10 mouse cellular contexts compared by ENCODE assay signal in the genomic region with DNA sequence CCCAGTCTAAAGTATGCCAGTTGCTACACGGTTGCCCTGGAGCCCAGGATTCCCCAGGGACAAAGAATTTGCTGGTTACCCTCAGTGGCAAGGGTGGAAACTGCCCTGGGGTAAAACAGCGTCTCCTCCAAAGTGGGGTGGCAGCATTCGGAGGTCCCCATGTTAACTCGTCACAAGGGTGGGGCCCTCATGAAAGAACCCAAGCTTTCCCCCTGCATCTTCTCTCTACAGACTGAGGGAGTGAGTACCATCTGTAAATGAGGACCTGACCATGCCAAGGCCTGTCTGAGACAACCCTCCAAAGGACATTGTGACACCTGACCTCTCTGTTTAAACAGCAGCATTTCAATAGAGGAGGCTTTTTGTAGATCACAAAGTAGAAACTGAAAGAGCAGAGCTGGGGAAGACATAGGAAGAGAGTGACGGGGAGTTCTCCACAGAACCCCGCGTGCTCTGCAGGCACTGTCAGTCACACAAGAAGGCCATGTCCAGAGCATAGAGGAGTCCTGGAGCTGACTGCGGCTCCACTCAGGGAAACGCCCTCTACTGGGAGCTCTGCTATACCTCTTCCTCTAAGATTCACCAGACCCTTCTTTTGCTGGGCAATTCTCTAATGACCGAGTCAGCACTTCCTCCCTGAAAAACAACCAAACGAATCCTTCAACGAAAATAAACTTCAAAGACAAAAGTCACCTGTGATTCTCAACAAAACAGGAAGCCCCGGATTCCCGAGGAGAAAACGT. TPM values are rescaled to one million over a fixed set of nuclear protein-coding genes. Genes with fewer than 3 reads are reported as not detected.
DNase-seq lines count a peak whose midpoint lies in the region; ATAC-seq lines count a peak whose summit lies in the region.
"Had no signal": no experiment of that assay in that cellular context is flagged by ENCODE, and none has a peak within 500 bp of the region (broad histone marks: within the 10 kb centered on the region; RNA-seq: fewer than 3 reads in every experiment).

No protein-coding gene starts in this region.

- peak; percentile 37; the same call in 1 of the 2 replicates for ATAC-seq in heart, embryonic 16.5 days (replicated peaks; ENCODE audit: extremely low read depth, insufficient read depth, low FRiP score)
- ATAC-seq in hindbrain, embryonic 13.5 days (ENCODE audit: low FRiP score) = peak; percentile 74
- ATAC-seq in megakaryocyte progenitor cell, adult 5-6 weeks (replicated peaks; ENCODE audit: poor library complexity) = peak; percentile 93
- no peak for ATAC-seq in activated CD4-positive, CD25-positive, alpha-beta regulatory T cell, adult 4 months

- no peak overlapping the region for H3K4me3 ChIP-seq in heart, embryonic 16.5 days (ENCODE audit: low read length)
- no peak overlapping the region for H3K4me3 ChIP-seq in hindbrain, embryonic 13.5 days
- H3K4me3 ChIP-seq: limb, embryonic 12.5 days; stomach, embryonic 15.5 days had no signal

- no peaks in the 10 kb centered on the region for H3K36me3 ChIP-seq in heart, embryonic 16.5 days (ENCODE audit: control insufficient read depth, insufficient read depth)
- no peaks in the 10 kb centered on the region for H3K36me3 ChIP-seq in hindbrain, embryonic 13.5 days
- H3K36me3 ChIP-seq: limb, embryonic 12.5 days; stomach, embryonic 15.5 days had no signal

- DNase-seq in heart, postnatal 25 days (ENCODE audit: low spot score) = no peak
- peak; percentile 60 for DNase-seq in 416B (ENCODE audit: low read depth)
- peak; percentile 46 for DNase-seq in adrenal gland, postnatal 10 days
- DNase-seq in gastrocnemius, postnatal 14 days = no peak

- no peak overlapping the region for H3K9ac ChIP-seq in heart, embryonic 16.5 days (ENCODE audit: low read length)
- no peak overlapping the region for H3K9ac ChIP-seq in hindbrain, embryonic 13.5 days
- H3K9ac ChIP-seq: limb, embryonic 12.5 days; stomach, embryonic 15.5 days had no signal

- intact Hi-C loops in heart, postnatal 25 days (cut with DNase I) = no loop called here
- intact Hi-C loops in gastrocnemius, postnatal 14 days (cut with DNase I; ENCODE audit: low total_unique reads) = no loop called here

- 41% methylated on average over 15 of the region's 15 CpGs for WGBS in heart, embryonic 16.5 days
- 31% methylated on average over 15 of the region's 15 CpGs for WGBS in hindbrain, embryonic 13.5 days

- no peak overlapping the region for H3K27ac ChIP-seq in heart, embryonic 16.5 days (ENCODE audit: low read length)
- H3K27ac ChIP-seq in hindbrain, embryonic 13.5 days = 0 out of 2 replicates have a peak overlapping the region, but pooled peaks have one; percentile 8
- H3K27ac ChIP-seq: limb, embryonic 12.5 days; stomach, embryonic 15.5 days had no signal

- H3K27me3 ChIP-seq in heart, embryonic 16.5 days (ENCODE audit: control insufficient read depth, insufficient read depth, low read length) = no peaks in the 10 kb centered on the region
- peaks cover 3% of the 10 kb centered on the region; the same call in 1 of the 2 replicates for H3K27me3 ChIP-seq in hindbrain, embryonic 13.5 days
- H3K27me3 ChIP-seq: stomach, embryonic 15.5 days had no signal

- no peaks in the 10 kb centered on the region for H3K9me3 ChIP-seq in heart, embryonic 16.5 days (replicated peaks; ENCODE audit: control insufficient read depth, low read length)
- H3K9me3 ChIP-seq in hindbrain, embryonic 13.5 days = no peaks in the 10 kb centered on the region
- H3K9me3 ChIP-seq: limb, embryonic 12.5 days; stomach, embryonic 15.5 days had no signal

- no peaks in the 10 kb centered on the region for H3K4me1 ChIP-seq in heart, embryonic 16.5 days (ENCODE audit: control insufficient read depth, insufficient read depth, low read length)
- peaks cover 28% of the 10 kb centered on the region for H3K4me1 ChIP-seq in hindbrain, embryonic 13.5 days (replicated peaks)
- H3K4me1 ChIP-seq: limb, embryonic 12.5 days; stomach, embryonic 15.5 days had no signal

- H3K4me2 ChIP-seq in heart, embryonic 16.5 days (ENCODE audit: low read depth, low read length) = no peak overlapping the region
- no peak overlapping the region for H3K4me2 ChIP-seq in hindbrain, embryonic 13.5 days
- H3K4me2 ChIP-seq: limb, embryonic 12.5 days; stomach, embryonic 15.5 days had no signal

RNA-seq across cellular contexts. Expression of a gene that starts 49.3 kb away (rescaled TPM):
- 17.4 and 24.0 TPM in 2 replicates for polyA plus RNA-seq in heart, embryonic 16.5 days (2015; fragmentation: Nextera tagmentation; extraction: Ambion mirVana)
- 1 to 10 TPM; 7.6 to 8.4 TPM for total RNA-seq in heart, postnatal 25 days (2021)
- 10 to 100 TPM; 17.0 to 20.4 TPM for total RNA-seq in adrenal gland, postnatal 10 days (2021)
- polyA plus RNA-seq in hindbrain, embryonic 13.5 days (2015; fragmentation: Nextera tagmentation; extraction: Ambion mirVana) = 57.0 and 59.6 TPM in 2 replicates
- total RNA-seq in megakaryocyte progenitor cell, adult 5-6 weeks (2015) = 12.7 and 13.5 TPM in 2 replicates
- 21.6 and 26.5 TPM in 2 replicates for total RNA-seq in megakaryocyte progenitor cell, adult 5-6 weeks (2017)
- 1 to 10 TPM; 6.0 to 7.5 TPM for total RNA-seq in gastrocnemius, postnatal 14 days (2021)
- 10 to 100 TPM; 22.3 to 28.0 TPM for polyA plus RNA-seq in activated CD4-positive, CD25-positive, alpha-beta regulatory T cell, adult 4 months (2017; shearing (Covaris generic))

Comparison
In these comparisons a context has a peak if more than half of its experiments do, and no peak if none do; other contexts are left out.
1. DNase-seq: peak in 416B (single experiment) and adrenal gland, postnatal 10 days (single experiment); none in heart, postnatal 25 days (single experiment) and gastrocnemius, postnatal 14 days (single experiment).